Mouse (Mus musculus): ENCODE measurements at regions not wholly inside any gene's neighbourhood (a gene's known extent, or its start where the extent isn't known, plus 50 kb on each side); places are given as distances from the start of the nearest gene placed in this dataset.

- DNase-seq (ENCODE audit: inconsistent age in 2 of 2, low spot score in 1 of 2), result no peak
These were observed 142.5 kb upstream of the Egfl6 start for GRCm38 (mm10) chrX:166727823-166728621.

GRCm38 (mm10) chrX:166725761-166726503 is 140.4 kb upstream of the Egfl6 start:
- DNase-seq (ENCODE audit: inconsistent age in 2 of 2, low spot score in 1 of 2), result no peak

GRCm38 (mm10) chrX:166718075-166718474 is 132.6 kb upstream of the Egfl6 start:
- no peak for DNase-seq (ENCODE audit: inconsistent age in 2 of 2, low spot score in 1 of 2)

- no peak for DNase-seq (ENCODE audit: inconsistent age in 2 of 2, low spot score in 1 of 2)
These were observed 123.8 kb upstream of the Egfl6 start for GRCm38 (mm10) chrX:166709306-166709705.

- no peak for DNase-seq (ENCODE audit: inconsistent age in 2 of 2, low spot score in 1 of 2)
These were observed 122.6 kb upstream of the Egfl6 start for GRCm38 (mm10) chrX:166708106-166708505.

GRCm38 (mm10) chrX:166707029-166707428 is 121.5 kb upstream of the Egfl6 start:
- DNase-seq (ENCODE audit: inconsistent age in 2 of 2, low spot score in 1 of 2), result peak in 1 of 2 experiments; percentile 8

- DNase-seq (ENCODE audit: inconsistent age in 2 of 2, low spot score in 1 of 2), result no peak
These were observed 118.8 kb upstream of the Egfl6 start for GRCm38 (mm10) chrX:166704311-166704710.

- DNase-seq (ENCODE audit: inconsistent age in 2 of 2, low spot score in 1 of 2), result no peak
These were observed 108.7 kb upstream of the Egfl6 start for GRCm38 (mm10) chrX:166694219-166694618.

GRCm38 (mm10) chrX:166688779-166689178 is 103.3 kb upstream of the Egfl6 start:
- DNase-seq (ENCODE audit: inconsistent age in 2 of 2, low spot score in 1 of 2), result no peak

- no peak for DNase-seq (ENCODE audit: inconsistent age in 2 of 2, low spot score in 1 of 2)
These were observed 87.9 kb upstream of the Egfl6 start for GRCm38 (mm10) chrX:166673404-166673803.

- DNase-seq (ENCODE audit: inconsistent age in 2 of 2, low spot score in 1 of 2), result no peak
These were observed 87.1 kb upstream of the Egfl6 start for GRCm38 (mm10) chrX:166672617-166673016.

GRCm38 (mm10) chrX:166671853-166672252 is 86.3 kb upstream of the Egfl6 start:
- no peak for DNase-seq (ENCODE audit: inconsistent age in 2 of 2, low spot score in 1 of 2)

GRCm38 (mm10) chrX:166666304-166666703 is 80.8 kb upstream of the Egfl6 start:
- DNase-seq (ENCODE audit: inconsistent age in 2 of 2, low spot score in 1 of 2), result no peak

GRCm38 (mm10) chrX:166661808-166662207 is 76.3 kb upstream of the Egfl6 start:
- DNase-seq (ENCODE audit: inconsistent age in 2 of 2, low spot score in 1 of 2), result peak; percentile 69 to 85

- DNase-seq (ENCODE audit: inconsistent age in 2 of 2, low spot score in 1 of 2), result peak; percentile 53 to 89
These were observed 75.7 kb upstream of the Egfl6 start for GRCm38 (mm10) chrX:166661043-166661718.

GRCm38 (mm10) chrX:166660715-166661042 is 75.2 kb upstream of the Egfl6 start:
- no peak for DNase-seq (ENCODE audit: inconsistent age in 2 of 2, low spot score in 1 of 2)

- peak; percentile 23 to 76 for DNase-seq (ENCODE audit: inconsistent age in 2 of 2, low spot score in 1 of 2)
These were observed 66.9 kb upstream of the Egfl6 start for GRCm38 (mm10) chrX:166652400-166652799.

GRCm38 (mm10) chrX:166645713-166646112 is 60.2 kb upstream of the Egfl6 start:
- peak in 1 of 2 experiments; percentile 36 for DNase-seq (ENCODE audit: inconsistent age in 2 of 2, low spot score in 1 of 2)

- DNase-seq (ENCODE audit: inconsistent age in 2 of 2, low spot score in 1 of 2), result no peak
These were observed 55.7 kb upstream of the Egfl6 start for GRCm38 (mm10) chrX:166641256-166641655.

- no peak for DNase-seq (ENCODE audit: inconsistent age in 2 of 2, low spot score in 1 of 2)
These were observed 54.7 kb upstream of the Egfl6 start for GRCm38 (mm10) chrX:166640258-166640657.

All from adrenal gland, adult (tissue).